Comparison of ENCODE assay signal across 19 mouse cellular contexts in the genomic region with DNA sequence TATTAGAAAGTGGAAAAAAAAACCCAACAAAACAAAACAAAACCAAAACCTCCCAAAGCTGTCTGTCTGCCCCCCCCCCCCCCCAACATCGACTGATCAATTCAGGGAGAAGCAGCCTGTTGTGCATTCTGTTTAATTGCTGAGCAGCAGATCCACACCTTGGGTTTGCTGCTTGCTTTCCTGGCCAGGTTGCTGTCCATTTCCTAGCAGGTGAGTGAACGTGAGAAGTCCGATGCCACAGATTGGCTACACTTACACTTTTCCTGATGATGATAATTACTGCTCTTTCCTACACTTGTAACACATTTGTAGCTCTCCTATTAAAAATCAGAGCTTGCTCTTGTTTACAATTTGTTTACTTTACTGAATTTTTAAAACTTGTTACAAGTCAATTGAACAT. TPM values are rescaled to one million over a fixed set of nuclear protein-coding genes. Genes with fewer than 3 reads are reported as not detected.
DNase-seq lines count a peak whose midpoint lies in the region; ATAC-seq and TF ChIP-seq lines count a peak whose summit lies in the region.
"Had no signal": no experiment of that assay in that cellular context is flagged by ENCODE, and none has a peak within 500 bp of the region (broad histone marks: within the 10 kb centered on the region; RNA-seq: fewer than 3 reads in every experiment).

No protein-coding gene starts in this region.

- no peak for TF ChIP-seq CTCF in heart, adult 2 months (IDR thresholded peaks at IDR 0.05)
- TF ChIP-seq CTCF in lung, adult 2 months (IDR thresholded peaks at IDR 0.05; ENCODE audit: insufficient read depth, low read length) = no peak

- TF ChIP-seq POLR2A in heart, adult 2 months (IDR thresholded peaks at IDR 0.05; ENCODE audit: insufficient read depth, low read depth, low read length) = no peak
- no peak for TF ChIP-seq POLR2A in lung, adult 2 months (IDR thresholded peaks at IDR 0.05; ENCODE audit: borderline replicate concordance, extremely low read depth, low read depth, low read length)

- no peak for DNase-seq in heart, adult 2 months
- no peak for DNase-seq in heart, postnatal 25 days (ENCODE audit: low spot score)
- DNase-seq in lung, adult 2 months = no peak
- DNase-seq in lung, postnatal 25 days (ENCODE audit: low spot score) = no peak
- peak; percentile 34 for DNase-seq in Muller cell, postnatal 12 days (ENCODE audit: inconsistent ontology term)
- DNase-seq in gastrocnemius, adult 18-20 months (ENCODE audit: low spot score) = no peak
- DNase-seq in frontal cortex, postnatal 25 days (ENCODE audit: low spot score in 2 of 2) = no peak
- DNase-seq: B cell, adult 2 months; cerebellum, adult 9-10 months; kidney, postnatal 10 days; layer of hippocampus, postnatal 36 days; spleen, adult 18-20 months; thymus, postnatal 25 days had no signal

- H3K4me1 ChIP-seq in heart, adult 2 months (ENCODE audit: control insufficient read depth, insufficient read depth, low read length) = peaks cover 3% of the 10 kb centered on the region; the same call in 1 of the 2 replicates
- no peaks in the 10 kb centered on the region; the same call in 1 of the 2 replicates for H3K4me1 ChIP-seq in lung, adult 2 months (ENCODE audit: control insufficient read depth, insufficient read depth, low read length)
- 0 out of 2 replicates have a peak, but pooled peaks cover 4% of the 10 kb centered on the region for H3K4me1 ChIP-seq in intestine, embryonic 16.5 days (ENCODE audit: control insufficient read depth, insufficient read depth, low read length)

- H3K4me3 ChIP-seq in heart, adult 2 months = no peak overlapping the region
- peak overlapping the region; percentile 12 for H3K4me3 ChIP-seq in lung, adult 2 months (replicated peaks; ENCODE audit: extremely low read depth, low read depth, low read length)
- H3K4me3 ChIP-seq in intestine, embryonic 16.5 days (ENCODE audit: low read length) = no peak overlapping the region

- no peak for TF ChIP-seq EP300 in heart, adult 2 months (IDR thresholded peaks at IDR 0.05; ENCODE audit: insufficient read depth, low read depth, low read length)

- no peak overlapping the region for H3K9ac ChIP-seq in heart, adult 2 months (ENCODE audit: low read depth, low read length)
- 0 out of 2 replicates have a peak overlapping the region, but pooled peaks have one; percentile 37 for H3K9ac ChIP-seq in intestine, embryonic 16.5 days (ENCODE audit: low read depth, low read length)
- H3K9ac ChIP-seq: hindbrain, embryonic 12.5 days; limb, embryonic 13.5 days had no signal

- H3K36me3 ChIP-seq in heart, adult 2 months (ENCODE audit: control insufficient read depth, insufficient read depth, low read length) = no peaks in the 10 kb centered on the region
- no peaks in the 10 kb centered on the region for H3K36me3 ChIP-seq in intestine, embryonic 16.5 days (ENCODE audit: control insufficient read depth, insufficient read depth, low read length)
- H3K36me3 ChIP-seq: forebrain, embryonic 10.5 days; G1E; heart, embryonic 12.5 days; hindbrain, embryonic 12.5 days; limb, embryonic 13.5 days had no signal

- 60% methylated on average over 3 of the region's 3 CpGs for WGBS in heart, adult 2 months
- WGBS in lung, adult 2 months = 55% methylated on average over 3 of the region's 3 CpGs
- 57% methylated on average over 3 of the region's 3 CpGs for WGBS in intestine, embryonic 16.5 days

- no peak overlapping the region for H3K4me2 ChIP-seq in intestine, embryonic 16.5 days (ENCODE audit: low read depth, low read length)

- peak overlapping the region; percentile 36; the same call in 1 of the 2 replicates for H3K27ac ChIP-seq in heart, adult 2 months
- no peak overlapping the region for H3K27ac ChIP-seq in intestine, embryonic 16.5 days (ENCODE audit: low read length)
- H3K27ac ChIP-seq: limb, embryonic 13.5 days had no signal

- H3K9me3 ChIP-seq in intestine, embryonic 16.5 days (ENCODE audit: control insufficient read depth, low read length) = no peaks in the 10 kb centered on the region
- H3K9me3 ChIP-seq: forebrain, embryonic 10.5 days; G1E; heart, embryonic 12.5 days; hindbrain, embryonic 12.5 days; limb, embryonic 13.5 days had no signal

- intact Hi-C loops in heart, adult 2 months (cut with DNase I) = loop anchor here (5.0 to 10.0 kb wide), 4 partner anchors 164 to 1324 kb away; no protein-coding TSS in a partner anchor
- intact Hi-C loops in heart, postnatal 25 days (cut with DNase I) = loop anchor here (5.0 to 10.0 kb wide), 3 partner anchors 124 to 1324 kb away; no protein-coding TSS in a partner anchor

- H3K27me3 ChIP-seq in heart, adult 2 months (ENCODE audit: control insufficient read depth, insufficient read depth, low read length) = no peaks in the 10 kb centered on the region
- 0 out of 2 replicates have a peak, but pooled peaks cover 7% of the 10 kb centered on the region for H3K27me3 ChIP-seq in intestine, embryonic 16.5 days (replicated peaks; ENCODE audit: control insufficient read depth, insufficient read depth, low read length)
- H3K27me3 ChIP-seq: heart, embryonic 12.5 days; hindbrain, embryonic 12.5 days had no signal

- ATAC-seq in intestine, embryonic 16.5 days = no peak

- H3K79me2 ChIP-seq in heart, adult 2 months (replicated peaks; ENCODE audit: control insufficient read depth, insufficient read depth, low read length) = no peaks in the 10 kb centered on the region

RNA-seq across cellular contexts. Expression of gene Zeb2, which starts 0.9 kb away (rescaled TPM):
- 10 to 100 TPM; 46.7 to 50.0 TPM for total RNA-seq in heart, adult 2 months (2021)
- polyA plus RNA-seq in heart, adult 2 months (2012; rRNA removed) = 16.5 and 34.3 TPM in 2 replicates
- total RNA-seq in heart, postnatal 25 days (2021) = 10 to 100 TPM; 57.4 to 60.3 TPM
- 26.1 and 59.0 TPM in 2 replicates for polyA plus RNA-seq in lung, adult 2 months (2012; rRNA removed)
- polyA plus RNA-seq in intestine, embryonic 16.5 days (2015; fragmentation: Nextera tagmentation; extraction: Ambion mirVana) = 26.9 and 30.9 TPM in 2 replicates
- total RNA-seq in gastrocnemius, adult 18-20 months (2021) = 10 to 100 TPM; 34.8 to 49.2 TPM
